Mouse (Mus musculus) intestine, embryonic 14.5 days (tissue): Measurements from ENCODE around the gene Ppan. TPM values are rescaled to one million over a fixed set of nuclear protein-coding genes. Genes with fewer than 3 reads are reported as not detected.

Experiments used
- ATAC-seq: fragments of 200-750 bp; cut with Nextera tagmentation; replicated peaks from 2 replicates; pipeline ENCODE4 v1.8.0; 2017; ENCODE audit warnings: low read depth, moderate number of reproducible peaks, moderate TSS enrichment, moderate library complexity; ENCODE audit not compliant: low FRiP score, low TSS enrichment
- DNase-seq: peaks from one replicate; pipeline ENCODE4 v3.0.0-alpha.2; 2018; ENCODE audit warnings: low spot score
- H3K27ac ChIP-seq: fragments of 300-500 bp; sonication (generic); 2 replicates; pipeline ENCODE4 v1.5.1; 2014; ENCODE audit warnings: low read depth, mild to moderate bottlenecking, control low read depth
- H3K27me3 ChIP-seq: fragments of 300-500 bp; sonication (generic); replicated peaks from 2 replicates; pipeline ENCODE4 v1.6.1; 2014; ENCODE audit warnings: low read length, control low read depth; ENCODE audit not compliant: control insufficient read depth, insufficient read depth
- H3K36me3 ChIP-seq: fragments of 300-500 bp; sonication (generic); 2 replicates; pipeline ENCODE4 v1.6.1; 2014; ENCODE audit warnings: low read length, control low read depth; ENCODE audit not compliant: control insufficient read depth, insufficient read depth
- H3K4me1 ChIP-seq: fragments of 300-500 bp; sonication (generic); replicated peaks from 2 replicates; pipeline ENCODE4 v1.6.1; 2014; ENCODE audit warnings: low read length, control low read depth, mixed read lengths; ENCODE audit not compliant: control insufficient read depth, insufficient read depth
- H3K4me2 ChIP-seq: fragments of 300-500 bp; sonication (generic); 2 replicates; pipeline ENCODE4 v1.6.1; 2014; ENCODE audit warnings: low read length
- H3K4me3 ChIP-seq: fragments of 300-500 bp; sonication (generic); 2 replicates; pipeline ENCODE4 v1.5.1; 2014; ENCODE audit warnings: low read depth, low read length, control low read depth, mixed read lengths
- H3K9ac ChIP-seq: fragments of 300-500 bp; sonication (generic); 2 replicates; pipeline ENCODE4 v1.6.1; 2014; ENCODE audit warnings: mild to moderate bottlenecking, low read length
- H3K9me3 ChIP-seq: fragments of 300-500 bp; sonication (generic); 2 replicates; pipeline ENCODE4 v1.6.1; 2016; ENCODE audit warnings: low read length, control low read depth; ENCODE audit not compliant: control insufficient read depth
- WGBS: fragments of 180-500 bp; shearing (Covaris S2); extraction: QIAGEN DNeasy Blood & Tissue Kit; methylation state at CpG from one replicate; pipeline ENCODE4 v1.1.7; 2014; 5-methylcytosine and 5-hydroxymethylcytosine counted together
- polyA plus RNA-seq: library from polyadenylated mRNA; unstranded; fragments of >200 nt; fragmentation: Nextera tagmentation; extraction: Ambion mirVana; gene quantifications from 2 replicates; pipeline ENCODE4 v1.2.1, GENCODE M21; 2014

The Ppan gene
- polyA plus RNA-seq, result 101 and 106 TPM in 2 replicates

GRCm38 (mm10) chr9:20887704-20888385 is at the start of gene Ppan:
Gene Ppan (plus strand): TSS chr9:20888175.
- peak within 1 kb of the TSS; percentile 88 for H3K9ac ChIP-seq
- peak; percentile 95 for ATAC-seq
- H3K36me3 ChIP-seq, result peaks cover 36% of the 10 kb centered on the region
- peak; percentile 95 for DNase-seq
- H3K4me3 ChIP-seq, result peak within 1 kb of the TSS; percentile 65
- H3K27ac ChIP-seq, result peak within 1 kb of the TSS; percentile 94
- H3K4me1 ChIP-seq, result 0 out of 2 replicates have a peak, but pooled peaks cover 3% of the 10 kb centered on the region
- H3K27me3 ChIP-seq, result no peaks in the 10 kb centered on the region
- H3K9me3 ChIP-seq, result no peaks in the 10 kb centered on the region
- WGBS, result under 1% methylated on average over 41 of the region's 43 CpGs
- H3K4me2 ChIP-seq, result peak within 1 kb of the TSS; percentile 75

- ATAC-seq (no peak), DNase-seq (no peak)
- no peak overlapping the region for H3K9ac ChIP-seq
- no peak overlapping the region for H3K4me3 ChIP-seq
- no peaks in the 10 kb centered on the region for H3K4me1 ChIP-seq
- H3K27ac ChIP-seq, result no peak overlapping the region
- no peaks in the 10 kb centered on the region for H3K9me3 ChIP-seq
- H3K27me3 ChIP-seq, result no peaks in the 10 kb centered on the region
- no peak overlapping the region for H3K4me2 ChIP-seq
- no peaks in the 10 kb centered on the region for H3K36me3 ChIP-seq
- WGBS, result 58% methylated on average over 6 of the region's 6 CpGs
Observed at GRCm38 (mm10) chr9:20838931-20839330, 49.0 kb upstream of the Ppan start.

- 56% methylated on average over 4 of the region's 4 CpGs for WGBS
- no peak overlapping the region for H3K4me3 ChIP-seq
- no peak overlapping the region for H3K27ac ChIP-seq
- DNase-seq (no peak), ATAC-seq (no peak)
- H3K27me3 ChIP-seq, result no peaks in the 10 kb centered on the region
- no peaks in the 10 kb centered on the region for H3K9me3 ChIP-seq
- no peaks in the 10 kb centered on the region for H3K4me1 ChIP-seq
- H3K36me3 ChIP-seq, result no peaks in the 10 kb centered on the region
- no peak overlapping the region for H3K4me2 ChIP-seq
- H3K9ac ChIP-seq, result no peak overlapping the region
Observed at GRCm38 (mm10) chr9:20842211-20842610, 45.8 kb upstream of the Ppan start.

GRCm38 (mm10) chr9:20842670-20843069 is 45.3 kb upstream of the Ppan start:
- Histone ChIP-seq H3K9me3 (no peaks in the 10 kb centered on the region), H3K4me1 (no peaks in the 10 kb centered on the region), H3K27ac (no peak overlapping the region), H3K4me3 (no peak overlapping the region), H3K9ac (no peak overlapping the region), H3K27me3 (no peaks in the 10 kb centered on the region), H3K4me2 (no peak overlapping the region), H3K36me3 (no peaks in the 10 kb centered on the region)
- DNase-seq (no peak), ATAC-seq (no peak)
- WGBS, result 25% methylated on average over 2 of the region's 2 CpGs

GRCm38 (mm10) chr9:20850179-20850578 is 37.8 kb upstream of the Ppan start:
- H3K4me3 ChIP-seq, result no peak overlapping the region
- no peaks in the 10 kb centered on the region for H3K9me3 ChIP-seq
- no peaks in the 10 kb centered on the region for H3K36me3 ChIP-seq
- H3K4me1 ChIP-seq, result no peaks in the 10 kb centered on the region
- H3K4me2 ChIP-seq, result no peak overlapping the region
- H3K27me3 ChIP-seq, result no peaks in the 10 kb centered on the region
- H3K27ac ChIP-seq, result no peak overlapping the region
- 73% methylated on average over 2 of the region's 2 CpGs for WGBS
- ATAC-seq (no peak), DNase-seq (no peak)
- H3K9ac ChIP-seq, result no peak overlapping the region

- no peak overlapping the region for H3K27ac ChIP-seq
- WGBS, result 7% methylated on average over 6 of the region's 6 CpGs
- no peak overlapping the region for H3K4me3 ChIP-seq
- H3K9me3 ChIP-seq, result no peaks in the 10 kb centered on the region
- H3K36me3 ChIP-seq, result no peaks in the 10 kb centered on the region
- H3K4me2 ChIP-seq, result no peak overlapping the region
- H3K27me3 ChIP-seq, result no peaks in the 10 kb centered on the region
- no peak for ATAC-seq
- DNase-seq, result peak; percentile 91
- no peak overlapping the region for H3K9ac ChIP-seq
- no peaks in the 10 kb centered on the region for H3K4me1 ChIP-seq
Observed at GRCm38 (mm10) chr9:20857131-20857530, 30.8 kb upstream of the Ppan start.

GRCm38 (mm10) chr9:20859926-20860325 is 28.0 kb upstream of the Ppan start:
- H3K9me3 ChIP-seq, result no peaks in the 10 kb centered on the region
- H3K4me3 ChIP-seq, result no peak overlapping the region
- no peaks in the 10 kb centered on the region for H3K4me1 ChIP-seq
- H3K9ac ChIP-seq, result no peak overlapping the region
- no peak overlapping the region for H3K4me2 ChIP-seq
- 47% methylated on average over 6 of the region's 6 CpGs for WGBS
- H3K27ac ChIP-seq, result no peak overlapping the region
- no peaks in the 10 kb centered on the region for H3K36me3 ChIP-seq
- H3K27me3 ChIP-seq, result no peaks in the 10 kb centered on the region
- DNase-seq, result no peak
- ATAC-seq, result no peak

GRCm38 (mm10) chr9:20861821-20862220 is 26.2 kb upstream of the Ppan start:
- H3K27ac ChIP-seq, result no peak overlapping the region
- DNase-seq (peak; percentile 61), ATAC-seq (no peak)
- 11% methylated on average over 4 of the region's 4 CpGs for WGBS
- no peaks in the 10 kb centered on the region for H3K4me1 ChIP-seq
- H3K9me3 ChIP-seq, result no peaks in the 10 kb centered on the region
- no peak overlapping the region for H3K9ac ChIP-seq
- H3K36me3 ChIP-seq, result no peaks in the 10 kb centered on the region
- H3K4me2 ChIP-seq, result no peak overlapping the region
- H3K27me3 ChIP-seq, result peaks cover 4% of the 10 kb centered on the region; the same call in 1 of the 2 replicates
- H3K4me3 ChIP-seq, result no peak overlapping the region

GRCm38 (mm10) chr9:20862225-20862624 is 25.8 kb upstream of the Ppan start:
- H3K4me1 ChIP-seq, result no peaks in the 10 kb centered on the region
- 51% methylated on average over 4 of the region's 4 CpGs for WGBS
- ATAC-seq (no peak), DNase-seq (no peak)
- no peaks in the 10 kb centered on the region for H3K9me3 ChIP-seq
- H3K4me3 ChIP-seq, result no peak overlapping the region
- H3K4me2 ChIP-seq, result no peak overlapping the region
- H3K36me3 ChIP-seq, result no peaks in the 10 kb centered on the region
- no peak overlapping the region for H3K9ac ChIP-seq
- H3K27ac ChIP-seq, result no peak overlapping the region
- H3K27me3 ChIP-seq, result peaks cover 5% of the 10 kb centered on the region; the same call in 1 of the 2 replicates
